Mouse (Mus musculus) retina, adult 2 months (tissue): Measurements from ENCODE around the gene Olfr435.
"Not testable (repeated sequence)": the region's sequence is repeated elsewhere in the genome, so short reads cannot be mapped to it uniquely, and the experiment has no call there.

Source experiments
- DNase-seq: peaks from one replicate; pipeline ENCODE4 v3.0.0-alpha.2; 2012; ENCODE audit warnings: low read depth, low spot score

Olfr435 gene

DNA sequence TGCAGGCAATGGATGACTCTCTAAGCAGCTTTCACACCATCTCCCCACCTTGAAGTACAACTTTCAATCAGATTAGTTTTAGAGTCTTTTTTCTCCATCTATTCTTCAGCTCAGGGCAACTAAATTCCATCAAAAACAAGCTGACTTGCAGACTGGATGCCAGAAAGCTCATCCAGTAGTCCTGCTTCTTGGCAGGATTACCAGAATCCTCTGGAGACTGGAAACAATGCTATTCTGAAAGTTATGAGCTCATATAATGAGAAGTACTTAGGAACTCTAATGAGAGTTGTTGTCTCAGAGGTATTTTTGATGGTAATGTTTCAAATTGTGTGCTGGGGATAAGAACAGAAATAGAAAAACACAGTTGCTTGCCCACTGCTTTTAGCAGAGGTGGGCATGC, at the start of gene Olfr435:
Gene Olfr435, plus strand, starts transcription at position 366 of the 400 bp plus-strand sequence.
- DNase-seq = no peak

DNA sequence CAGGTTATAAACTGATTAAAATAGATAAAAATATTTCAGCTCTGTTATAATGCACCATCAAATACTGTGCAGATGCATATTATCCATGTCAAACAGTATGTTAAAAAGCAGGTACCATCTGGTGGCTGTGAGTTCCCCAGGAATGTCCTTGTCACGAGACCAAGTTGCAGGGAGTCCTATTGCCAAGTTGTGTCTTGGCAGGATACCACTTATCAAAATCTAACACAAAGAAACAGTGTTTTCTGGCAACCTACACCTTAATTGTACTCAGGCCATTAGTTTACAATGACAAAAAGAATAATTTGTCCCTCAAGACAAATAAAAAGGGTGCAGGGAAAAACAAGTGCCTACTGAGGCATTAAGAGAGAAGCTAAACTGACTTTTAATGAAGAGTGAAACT, 37.4 kb upstream of the Olfr435 start:
- no peak for DNase-seq

GRCm38 (mm10) chr6:43162982-43163381, 34.0 kb upstream of the Olfr435 start, which contains the start of gene Olfr437:
Olfr437 (plus strand) TSS chr6:43163282.
- no peak for DNase-seq

DNA sequence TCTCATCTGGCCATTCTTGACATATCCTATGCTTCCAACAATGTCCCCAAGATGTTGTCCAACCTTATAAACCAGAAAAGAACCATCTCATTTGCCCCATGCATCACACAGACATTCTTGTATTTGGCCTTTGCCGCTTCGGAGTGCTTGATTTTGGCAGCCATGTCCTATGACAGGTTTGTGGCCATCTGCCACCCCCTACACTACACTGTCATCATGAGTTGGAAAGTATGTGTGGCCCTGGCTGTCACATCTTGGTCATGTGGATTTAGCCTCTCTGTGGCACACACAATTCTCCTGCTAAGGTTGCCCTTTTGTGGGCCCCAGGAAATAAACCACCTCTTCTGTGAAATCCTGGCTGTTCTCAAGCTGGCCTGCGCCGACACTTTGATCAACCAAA, 29.7 kb upstream of the Olfr435 start:
- DNase-seq = no peak

- DNase-seq = no peak
Observed at GRCm38 (mm10) chr6:43171840-43172239, 25.1 kb upstream of the Olfr435 start, which contains the start of gene Olfr13. Olfr13 (plus strand) TSS chr6:43172140.

DNA sequence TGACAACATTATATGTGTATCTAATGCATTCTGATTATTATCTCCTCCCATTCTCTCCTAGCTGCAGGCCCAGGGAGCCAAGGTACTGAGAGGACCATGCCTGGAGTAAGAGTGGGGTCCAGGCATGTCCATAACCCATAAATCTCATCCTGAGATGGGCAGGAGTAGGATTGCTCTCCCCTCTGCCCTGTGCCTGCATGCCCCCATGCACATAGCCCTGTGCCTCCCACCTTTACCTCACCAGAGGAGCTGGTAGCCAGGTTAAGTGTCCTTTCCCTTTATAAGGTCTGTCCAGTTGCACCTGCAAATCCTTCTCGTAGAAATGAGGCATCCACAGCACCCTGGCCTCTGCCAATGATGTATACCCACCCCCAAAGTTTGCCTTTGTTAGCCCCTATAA, 18.8 kb upstream of the Olfr435 start:
- DNase-seq = no peak

DNA sequence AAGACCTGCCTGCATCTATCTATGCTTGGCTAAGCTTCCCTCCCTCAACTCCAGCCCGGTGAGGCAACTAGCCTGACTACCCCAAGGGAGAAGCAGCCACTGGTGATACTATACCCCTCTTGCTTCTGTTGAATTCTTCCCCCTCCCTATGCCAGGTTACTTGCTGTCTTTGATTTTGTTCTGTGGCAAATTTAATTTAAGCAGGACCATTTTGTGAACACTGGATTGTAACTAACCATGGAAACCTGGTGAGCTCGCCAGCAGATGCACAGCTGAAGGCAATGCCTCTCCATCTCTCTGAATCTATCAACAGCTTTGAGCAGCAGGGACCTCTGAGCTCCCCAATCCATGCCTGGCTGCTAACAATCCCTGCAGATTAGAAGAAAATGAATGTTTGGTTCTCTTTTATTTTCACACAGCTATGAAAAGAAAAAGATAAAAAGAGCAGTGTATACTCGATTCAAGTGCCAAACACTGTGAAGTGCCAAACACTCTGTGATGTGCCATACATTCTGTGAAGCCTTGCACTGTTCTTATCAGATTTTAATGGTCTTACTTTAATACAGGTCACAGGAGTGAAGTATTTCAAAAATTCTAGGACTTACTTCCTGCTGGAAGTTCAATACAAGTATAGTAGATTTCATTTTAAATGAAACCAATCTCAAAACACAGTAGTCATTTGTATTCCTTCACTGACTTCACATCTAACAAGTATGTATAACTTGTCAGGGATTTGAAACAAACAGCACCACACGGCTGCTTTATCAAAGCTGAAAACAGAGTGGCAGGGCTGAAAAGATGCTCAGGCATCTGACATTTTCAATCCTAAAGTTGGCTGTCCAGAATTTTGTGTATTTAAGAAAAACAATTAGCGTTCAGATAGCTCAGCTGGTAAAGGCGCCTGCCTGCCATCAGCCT, 18.1 kb upstream of the Olfr435 start:
- DNase-seq = no peak

DNA sequence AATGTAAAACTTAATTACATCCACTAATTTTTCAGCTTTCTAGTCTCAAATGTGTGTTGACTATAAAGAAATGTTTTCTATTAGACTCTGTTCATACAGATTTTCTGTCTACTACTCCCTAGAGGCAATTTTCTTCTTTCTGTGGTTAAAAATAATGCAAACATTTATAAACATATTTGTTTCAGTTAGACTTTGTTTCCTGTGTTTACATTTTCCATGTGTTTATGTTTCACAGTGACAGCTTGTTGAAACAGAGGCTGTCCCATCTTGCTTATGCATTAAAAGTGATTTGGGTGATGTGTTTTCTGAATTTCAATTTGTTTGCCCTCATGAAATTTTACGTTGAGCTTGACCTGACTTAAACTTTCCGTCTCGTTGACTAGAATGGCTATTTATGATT, 6.0 kb upstream of the Olfr435 start:
- no peak for DNase-seq

GRCm38 (mm10) chr6:43198094-43198493, 1.1 kb downstream of the Olfr435 start:
- DNase-seq = no peak

DNA sequence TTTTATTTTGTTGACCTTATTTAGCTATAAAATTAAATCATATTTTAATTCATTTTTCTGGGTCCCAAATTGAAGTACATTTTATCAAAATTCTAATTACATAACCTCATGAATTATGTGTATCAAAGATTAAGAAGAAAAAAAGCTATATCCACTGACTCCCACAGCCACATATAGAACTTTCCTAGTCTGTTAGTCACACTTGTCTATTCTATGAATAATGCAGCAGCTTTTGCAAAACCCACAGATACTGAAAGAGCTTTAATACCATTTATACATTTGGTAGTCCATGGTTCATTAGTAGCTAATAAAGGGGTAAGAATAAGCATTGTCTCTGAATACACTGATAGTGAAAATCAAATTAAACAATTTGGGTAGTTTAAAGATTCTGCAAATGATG, 5.8 kb downstream of the Olfr435 start:
- no peak for DNase-seq

- DNase-seq = no peak
Observed at GRCm38 (mm10) chr6:43205355-43205754, 8.4 kb downstream of the Olfr435 start.

DNA sequence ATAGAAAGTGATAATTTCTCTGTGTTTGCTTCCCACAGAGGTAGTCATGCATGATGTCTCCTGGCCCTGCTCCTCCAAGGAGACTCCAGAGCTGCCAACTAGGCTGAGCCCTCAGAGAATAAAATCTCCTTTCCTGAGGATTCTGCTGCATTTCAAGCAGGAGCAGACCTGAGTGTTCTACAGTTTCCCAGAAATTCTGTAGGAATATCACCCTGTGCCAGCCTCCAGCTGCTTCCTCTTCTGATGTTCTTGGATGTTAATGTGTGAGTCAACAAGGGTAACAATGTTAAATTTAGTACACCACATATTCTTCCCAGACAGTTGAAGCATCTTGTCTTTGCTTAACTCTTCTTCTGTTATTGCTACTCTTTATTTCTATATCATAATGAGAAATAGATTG, 15.9 kb downstream of the Olfr435 start, which contains the start of gene Olfr434:
Gene Olfr434, plus strand, starts transcription at position 149 of the 400 bp plus-strand sequence.
- not testable (repeated sequence) for DNase-seq

DNA sequence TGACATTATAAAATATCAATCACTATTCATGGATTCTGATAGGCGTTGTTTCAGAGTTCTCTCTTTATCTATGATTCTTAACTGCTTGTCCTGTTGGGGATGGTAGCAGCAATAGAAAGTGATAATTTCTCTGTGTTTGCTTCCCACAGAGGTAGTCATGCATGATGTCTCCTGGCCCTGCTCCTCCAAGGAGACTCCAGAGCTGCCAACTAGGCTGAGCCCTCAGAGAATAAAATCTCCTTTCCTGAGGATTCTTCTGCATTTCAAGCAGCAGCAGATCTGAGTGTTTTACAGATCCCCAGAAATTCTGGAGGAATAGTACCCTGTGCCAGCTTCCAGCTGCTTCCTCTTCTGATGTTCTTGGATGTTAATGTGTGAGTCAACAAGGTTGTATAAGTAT, 34.3 kb downstream of the Olfr435 start, which contains the start of gene Olfr47:
Gene Olfr47, plus strand, starts transcription at position 275 of the 400 bp plus-strand sequence.
- not testable (repeated sequence) for DNase-seq

DNA sequence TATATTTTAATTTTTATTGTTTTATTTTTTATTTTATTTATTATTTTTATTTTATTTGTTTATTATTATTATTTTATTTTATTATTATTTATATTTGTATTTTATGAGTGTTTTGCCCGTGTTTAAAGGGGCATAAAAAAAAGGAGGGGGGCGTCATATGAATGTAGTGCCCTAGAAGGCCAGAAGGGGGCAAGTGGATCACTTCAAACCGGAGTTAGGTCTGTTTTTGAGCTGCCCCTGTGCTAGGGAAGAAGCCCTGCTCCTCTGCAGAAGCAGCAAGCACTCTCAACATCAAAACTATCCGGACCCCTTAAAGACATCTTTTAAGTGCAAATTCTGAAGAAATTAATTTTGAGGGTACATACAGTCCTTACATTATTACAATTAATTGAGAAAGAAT, 45.1 kb downstream of the Olfr435 start:
- no peak for DNase-seq

DNA sequence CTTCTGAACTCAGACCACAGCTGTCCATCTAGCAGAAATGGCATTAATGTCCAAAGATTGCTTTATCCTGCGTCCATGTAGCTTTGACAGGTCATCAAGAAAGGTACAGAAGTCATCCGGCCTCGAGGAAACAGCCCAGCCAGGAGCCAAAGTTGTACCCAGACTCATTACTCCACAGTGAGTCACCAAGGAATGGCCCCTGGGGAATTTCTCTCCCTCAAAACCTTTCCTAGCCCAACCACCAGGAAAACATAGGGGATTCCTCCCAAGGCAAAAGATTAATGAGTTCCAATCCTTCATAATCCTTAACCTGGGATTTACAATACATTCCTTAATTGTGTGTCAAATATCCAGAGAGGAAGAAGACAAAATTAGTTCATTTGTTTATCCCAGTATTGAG, 50.5 kb downstream of the Olfr435 start:
- no peak for DNase-seq

GRCm38 (mm10) chr6:43252994-43253393, 56.0 kb downstream of the Olfr435 start:
- no peak for DNase-seq
